Mouse (Mus musculus) spleen, postnatal 36 days (tissue): ENCODE data around the gene Xpa.

ENCODE experiments used
- DNase-seq, 2 experiments: peaks; one replicate each; pipeline ENCODE4 v3.0.0; 2022; ENCODE audit warnings: low spot score in 2 of 2, mixed read lengths in 1 of 2

The Xpa gene

GRCm38 (mm10) chr4:46146881-46147280 is 49.2 kb downstream of the Xpa start:
- no peak for DNase-seq

GRCm38 (mm10) chr4:46144323-46144722 is 51.8 kb downstream of the Xpa start:
- DNase-seq: no peak

DNA sequence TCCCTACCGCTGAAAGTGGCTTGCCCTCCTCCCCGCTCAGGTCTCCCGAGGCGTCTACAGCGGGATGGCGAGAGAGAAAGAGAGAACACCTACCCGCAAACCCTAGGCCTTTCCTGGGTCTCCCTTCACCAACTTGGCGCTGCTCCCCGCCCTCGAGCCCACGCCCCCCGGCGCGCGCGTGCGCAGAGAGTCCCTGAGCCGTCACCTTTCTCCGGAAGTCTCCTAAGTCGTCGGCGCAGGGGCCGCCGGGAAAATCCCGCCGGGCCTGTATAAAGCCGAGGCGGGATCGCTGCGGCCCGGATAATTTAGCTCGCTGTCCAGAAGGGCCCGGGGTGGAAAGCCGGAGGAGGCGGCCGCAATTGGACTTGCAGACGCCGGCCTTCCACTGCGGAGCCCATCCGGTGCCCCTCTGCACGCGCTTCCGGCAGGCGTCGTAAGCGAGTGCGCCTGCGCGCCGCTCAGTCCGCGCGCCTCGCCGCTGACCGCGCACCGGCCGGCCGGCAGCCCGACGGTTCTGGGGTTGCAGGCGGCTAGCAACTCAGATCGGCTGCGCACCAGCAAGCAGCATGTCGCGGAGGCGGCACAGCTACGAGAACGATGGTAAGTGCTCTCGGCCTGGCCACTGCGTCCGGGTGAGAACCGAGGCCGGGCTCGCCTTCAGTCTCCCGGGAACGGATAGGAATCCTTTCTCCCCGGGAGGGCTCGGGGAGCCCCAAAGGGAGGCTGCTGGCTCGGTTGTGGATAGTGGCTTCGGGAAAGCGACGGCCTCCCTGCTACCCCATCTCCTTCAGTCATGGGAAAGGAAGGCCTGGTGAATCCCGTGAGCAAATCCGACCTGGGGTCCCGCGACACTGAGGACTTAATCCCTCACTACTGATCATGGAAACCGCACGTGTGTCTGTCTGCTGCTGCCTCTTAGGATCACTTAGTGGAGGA is 57.6 kb downstream of the Xpa start, which contains the start of the genes Ncbp1 and Tstd2:
Gene Ncbp1 (plus strand): TSS at position 327 of the 936 bp plus-strand sequence.
Gene Tstd2 (minus strand): TSS at position 408 of the 936 bp plus-strand sequence.
- DNase-seq: peak; percentile 87 to 92

DNA sequence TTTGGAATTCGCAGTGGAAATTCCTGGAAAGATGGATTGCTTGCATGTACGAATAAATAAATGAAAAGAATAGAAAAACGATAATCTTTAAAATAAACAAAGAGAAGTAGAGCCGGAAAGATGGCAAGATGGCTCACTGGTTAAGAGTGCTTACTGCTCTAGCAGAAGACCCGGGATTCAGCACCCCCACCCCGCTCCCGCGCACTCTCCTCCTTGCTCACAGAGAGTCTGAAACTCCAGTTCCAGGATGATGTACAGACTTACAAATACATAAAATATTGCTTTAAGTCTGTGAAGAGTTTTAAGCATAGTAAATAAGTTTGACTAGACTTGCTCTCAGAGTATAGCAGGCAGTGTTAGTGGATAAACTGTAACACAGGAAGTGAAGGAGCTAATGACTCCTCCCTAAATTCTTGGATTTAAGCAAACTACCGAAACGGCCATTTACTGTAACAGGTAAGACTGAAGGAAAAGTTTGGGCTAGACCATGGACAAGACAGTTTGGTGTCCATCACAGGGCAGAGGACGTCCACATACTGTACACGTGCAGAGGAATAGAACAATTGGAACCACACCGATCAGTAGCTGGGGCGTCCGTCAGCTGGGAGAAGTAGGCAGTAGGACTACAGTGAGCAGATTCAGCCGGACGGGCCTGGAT is 58.4 kb downstream of the Xpa start:
- DNase-seq: no peak

DNA sequence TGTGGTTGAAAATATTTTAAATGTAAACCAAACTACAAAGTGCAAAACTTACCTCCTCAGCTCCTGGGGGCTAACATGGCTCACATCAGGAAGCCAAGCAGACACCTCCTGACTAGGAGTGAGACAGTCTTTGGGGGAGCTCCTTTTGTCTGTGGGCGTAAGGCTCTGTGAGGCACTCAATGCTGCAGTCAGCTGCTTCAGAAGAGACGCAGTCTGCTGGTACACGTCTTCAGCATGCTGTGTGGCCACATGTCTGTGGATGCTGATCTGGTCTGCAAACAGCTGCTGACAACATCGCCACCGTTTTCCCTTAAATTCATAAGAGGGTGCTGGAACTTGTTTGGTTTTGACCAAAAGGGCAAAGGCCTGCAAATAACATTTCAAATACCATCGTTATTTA is 64.3 kb downstream of the Xpa start:
- no peak for DNase-seq

DNA sequence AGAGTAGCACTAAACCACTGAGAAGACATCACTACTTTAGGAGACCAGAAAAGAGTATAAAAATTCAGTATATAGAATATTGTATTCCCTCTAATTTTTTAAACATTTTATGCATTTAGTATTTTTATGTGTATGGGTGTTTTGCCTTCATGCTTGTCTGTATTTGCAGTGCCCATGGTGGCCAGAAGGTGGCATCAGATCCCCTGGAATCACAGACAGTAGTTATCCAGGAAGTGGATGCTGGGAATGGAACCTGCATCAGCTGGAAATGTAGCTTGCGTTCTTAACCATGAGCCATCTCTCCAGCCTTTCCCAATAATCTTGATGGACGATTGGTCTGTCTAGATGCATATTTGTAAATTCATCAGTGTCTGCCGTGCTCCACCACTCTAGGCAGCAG is 65.9 kb downstream of the Xpa start:
- peak in 1 of 2 experiments; percentile 26 for DNase-seq

- DNase-seq: no peak
Measured at GRCm38 (mm10) chr4:46129311-46130004, 66.7 kb downstream of the Xpa start.

DNA sequence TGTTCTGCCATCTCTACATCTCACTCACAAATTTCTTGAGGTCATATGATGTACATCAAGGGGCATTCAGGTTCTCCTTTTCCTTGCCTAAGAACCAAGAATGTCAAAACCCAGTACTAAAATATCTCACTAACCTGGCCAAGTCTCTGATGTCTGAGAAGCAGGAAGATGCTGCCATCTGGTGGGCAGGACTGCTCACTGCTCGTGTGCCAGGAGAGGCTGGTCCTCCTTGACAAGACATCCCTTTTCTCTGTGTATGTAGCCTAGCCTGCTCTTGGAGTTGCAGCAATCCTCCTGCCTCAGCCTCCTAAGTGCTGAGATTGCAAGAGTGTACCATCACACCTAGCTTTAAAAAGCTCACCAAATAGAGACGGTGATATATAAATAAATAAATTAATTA is 69.6 kb downstream of the Xpa start:
- peak; percentile 45 to 48 for DNase-seq

- DNase-seq: no peak
Measured at GRCm38 (mm10) chr4:46123358-46123757, 72.8 kb downstream of the Xpa start.

- no peak for DNase-seq
Measured at GRCm38 (mm10) chr4:46120767-46121166, 75.3 kb downstream of the Xpa start.

- DNase-seq: no peak
Measured at GRCm38 (mm10) chr4:46119514-46120094, 76.5 kb downstream of the Xpa start.

GRCm38 (mm10) chr4:46117536-46117935 is 78.6 kb downstream of the Xpa start:
- DNase-seq: no peak

DNA sequence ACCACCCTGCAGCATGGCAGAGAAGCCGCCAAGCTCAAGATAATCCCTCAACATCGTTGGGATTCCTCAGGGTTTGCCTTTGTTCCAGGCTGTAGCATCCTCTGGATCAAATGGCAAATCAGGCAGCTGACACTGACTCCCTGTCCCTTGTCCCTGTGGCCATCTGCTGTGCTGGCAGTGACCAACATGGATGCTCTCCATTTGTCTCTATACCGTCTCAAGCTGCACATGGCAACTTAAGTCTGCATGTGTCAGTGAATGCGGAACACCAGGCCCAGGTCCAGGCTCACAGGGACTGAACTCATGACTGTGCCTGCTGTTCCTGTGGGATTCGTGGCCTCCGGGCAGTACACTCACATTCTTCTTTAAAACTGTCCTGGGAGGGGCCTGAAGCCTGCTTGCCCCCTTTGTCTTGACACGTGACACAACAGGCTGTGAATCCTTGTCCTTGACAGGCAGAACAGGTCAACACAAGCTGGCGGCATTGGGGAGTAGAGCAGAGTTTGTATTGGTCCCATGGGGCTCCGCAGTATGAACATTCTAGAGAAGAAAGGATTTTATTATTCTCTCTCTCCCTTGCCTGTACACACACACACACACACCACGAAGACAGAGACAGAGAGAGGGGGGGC is 79.5 kb downstream of the Xpa start:
- DNase-seq: no peak

DNA sequence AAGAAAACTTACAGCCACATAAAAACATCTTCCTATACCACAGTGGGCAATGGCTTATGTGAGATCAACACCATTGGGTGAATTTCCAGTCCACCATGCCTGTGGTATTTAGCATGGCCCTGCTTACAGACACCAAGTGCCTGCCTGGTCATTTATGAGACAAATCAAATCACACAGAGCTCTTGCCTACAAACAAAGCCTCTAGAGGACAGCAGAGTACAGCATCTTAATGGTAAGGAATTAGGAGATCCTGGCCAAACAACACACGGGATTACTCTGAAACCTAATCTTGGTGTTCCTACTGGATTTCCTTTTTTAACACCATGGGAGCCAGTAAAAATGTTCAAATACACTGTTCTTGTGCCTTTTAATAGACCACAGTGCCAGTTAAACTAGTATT is 80.8 kb downstream of the Xpa start:
- no peak for DNase-seq

DNA sequence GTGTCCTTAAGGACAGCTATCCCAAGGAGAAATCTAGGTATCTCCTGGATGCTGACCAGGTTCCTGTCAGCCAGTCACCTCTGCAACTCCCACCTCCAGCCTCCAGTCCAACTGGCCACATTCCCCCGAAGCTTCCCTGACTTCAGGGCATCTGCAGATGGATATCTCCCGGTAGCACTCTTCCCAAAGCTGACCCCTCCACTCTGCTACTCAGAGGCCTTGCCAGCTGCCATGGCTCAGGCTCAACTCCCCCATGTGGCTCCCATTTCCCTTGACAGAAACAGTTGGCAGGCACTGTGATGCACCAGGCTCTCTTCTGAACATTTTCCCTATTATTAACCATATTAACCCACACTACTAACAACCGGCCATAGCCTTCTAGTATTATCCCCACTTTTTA is 84.8 kb downstream of the Xpa start:
- DNase-seq: no peak

- DNase-seq: no peak
Measured at GRCm38 (mm10) chr4:46110084-46110483, 86.0 kb downstream of the Xpa start.
